Mouse (Mus musculus) lung, postnatal 0 days (tissue): ENCODE measurements around the gene Atg2a.

Experiments
- CTCF ChIP-seq: IDR thresholded peaks from 2 replicates; pipeline ENCODE4 v1.5.1; 2016; ENCODE audit warnings: antibody characterized with exemption, mild to moderate bottlenecking
- EP300 ChIP-seq: IDR thresholded peaks from 2 replicates; pipeline ENCODE4 v1.6.1; 2016; ENCODE audit warnings: antibody characterized with exemption, mild to moderate bottlenecking, control low read depth

DNA sequence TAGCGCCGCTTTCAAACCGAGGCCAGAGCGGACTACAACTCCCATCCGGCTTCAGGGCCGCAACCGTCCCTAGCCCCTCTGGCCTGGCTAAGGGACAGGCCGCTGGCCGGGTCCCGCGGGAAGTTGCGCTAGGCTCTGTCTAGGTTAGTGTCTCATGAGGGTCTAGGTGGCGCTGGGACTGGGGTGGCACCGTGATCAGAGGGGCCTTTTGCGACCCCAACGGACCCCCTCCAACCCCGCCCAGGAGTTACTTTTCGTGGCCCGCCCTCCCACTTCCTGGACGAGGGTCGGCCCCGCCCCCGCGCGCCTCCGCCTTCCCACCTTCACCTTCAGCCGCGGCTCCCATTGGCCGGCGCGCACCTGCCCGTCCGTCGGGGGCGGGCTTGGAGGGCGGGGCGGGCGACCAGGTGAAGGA, 64.7 kb downstream of the Atg2a start, which contains the start of gene Cdc42bpg:
- no peak for TF ChIP-seq CTCF
- TF ChIP-seq EP300, result no peak
